Mouse (Mus musculus): ENCODE measurements around the gene Trabd2b. TPM values are rescaled to one million over a fixed set of nuclear protein-coding genes. Genes with fewer than 3 reads are reported as not detected.

Trabd2b gene
- total and polyA plus RNA-seq, 3 experiments: not detected

DNA sequence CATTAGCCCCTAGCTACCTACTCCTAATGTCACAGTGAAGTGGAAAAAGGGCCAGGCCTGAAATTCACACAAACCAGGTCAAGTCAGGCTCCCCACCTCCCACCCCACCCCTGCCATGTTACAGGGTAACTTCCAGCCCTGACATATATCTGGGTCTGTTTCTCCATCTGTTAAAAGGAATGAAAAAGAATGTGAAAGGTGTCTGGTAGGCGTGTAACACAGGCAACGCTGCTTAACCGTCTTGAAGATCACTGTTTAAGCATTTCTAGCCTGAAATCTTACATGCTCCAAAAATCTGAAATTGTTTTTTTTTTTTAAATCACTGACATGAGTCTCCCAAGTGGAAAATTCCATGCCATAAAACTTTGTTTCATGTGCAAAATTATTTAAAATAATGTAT lies 69.8 kb downstream of the Trabd2b start:
- Histone ChIP-seq H3K4me1 (ENCODE audit: control insufficient read depth in 1 of 2, insufficient read depth in 2 of 2, low read length in 2 of 2) (no peaks in the 10 kb centered on the region), H3K27me3 (ENCODE audit: control insufficient read depth in 1 of 2, insufficient read depth in 2 of 2, low read length in 2 of 2) (no peaks in the 10 kb centered on the region), H3K9ac (ENCODE audit: control insufficient read depth, low read depth, low read length, poor library complexity, severe bottlenecking) (no peak overlapping the region), H3K79me2 (ENCODE audit: control insufficient read depth, insufficient read depth, low read length, poor library complexity) (no peaks in the 10 kb centered on the region), H3K4me3 (ENCODE audit: control insufficient read depth in 1 of 2, insufficient read depth in 1 of 2, low read depth in 2 of 2, low read length in 2 of 2) (no peak overlapping the region), H3K36me3 (ENCODE audit: control insufficient read depth in 1 of 2, insufficient read depth in 2 of 2, low read length in 2 of 2) (no peaks in the 10 kb centered on the region), H3K27ac (ENCODE audit: control insufficient read depth, low read depth, low read length) (no peak overlapping the region), H3K9me3 (replicated peaks; ENCODE audit: insufficient read depth, low read length) (no peaks in the 10 kb centered on the region)
- DNase-seq (ENCODE audit: low read depth, low spot score): no peak
- TF ChIP-seq EP300 (IDR thresholded peaks at IDR 0.05; ENCODE audit: low read depth in 1 of 2, low read length in 2 of 2): no peak
- no peak for TF ChIP-seq E2F4 (IDR thresholded peaks at IDR 0.05; ENCODE audit: borderline replicate concordance, low read depth, low read length)
- no peak for TF ChIP-seq MAFK (IDR thresholded peaks at IDR 0.05; ENCODE audit: borderline replicate concordance, low read depth, low read length)
- no peak for TF ChIP-seq ETS1 (IDR thresholded peaks at IDR 0.05; ENCODE audit: low read depth, low read length)
- TF ChIP-seq NRF1 (IDR thresholded peaks at IDR 0.05; ENCODE audit: insufficient read depth, low read depth, low read length, poor library complexity, severe bottlenecking): no peak
- no peak for TF ChIP-seq NELFE (IDR thresholded peaks at IDR 0.05; ENCODE audit: low read depth, low read length)
- no peak for TF ChIP-seq TBP (IDR thresholded peaks at IDR 0.05; ENCODE audit: low read depth, low read length)
- TF ChIP-seq ZC3H11A (IDR thresholded peaks at IDR 0.05; ENCODE audit: low read depth, low read length): no peak
- no peak for TF ChIP-seq MYC (IDR thresholded peaks at IDR 0.05; ENCODE audit: low read depth, low read length)
- no peak for TF ChIP-seq GABPA (IDR thresholded peaks at IDR 0.05; ENCODE audit: low read depth, low read length)
- no peak for TF ChIP-seq CHD2 (IDR thresholded peaks at IDR 0.05; ENCODE audit: low read length)
- no peak for TF ChIP-seq POLR2AphosphoS2 (IDR thresholded peaks at IDR 0.05; ENCODE audit: low read length)
- TF ChIP-seq ZMIZ1 (IDR thresholded peaks at IDR 0.05; ENCODE audit: low read depth, low read length): no peak
- TF ChIP-seq MXI1 (IDR thresholded peaks at IDR 0.05; ENCODE audit: low read depth, low read length): no peak

DNA sequence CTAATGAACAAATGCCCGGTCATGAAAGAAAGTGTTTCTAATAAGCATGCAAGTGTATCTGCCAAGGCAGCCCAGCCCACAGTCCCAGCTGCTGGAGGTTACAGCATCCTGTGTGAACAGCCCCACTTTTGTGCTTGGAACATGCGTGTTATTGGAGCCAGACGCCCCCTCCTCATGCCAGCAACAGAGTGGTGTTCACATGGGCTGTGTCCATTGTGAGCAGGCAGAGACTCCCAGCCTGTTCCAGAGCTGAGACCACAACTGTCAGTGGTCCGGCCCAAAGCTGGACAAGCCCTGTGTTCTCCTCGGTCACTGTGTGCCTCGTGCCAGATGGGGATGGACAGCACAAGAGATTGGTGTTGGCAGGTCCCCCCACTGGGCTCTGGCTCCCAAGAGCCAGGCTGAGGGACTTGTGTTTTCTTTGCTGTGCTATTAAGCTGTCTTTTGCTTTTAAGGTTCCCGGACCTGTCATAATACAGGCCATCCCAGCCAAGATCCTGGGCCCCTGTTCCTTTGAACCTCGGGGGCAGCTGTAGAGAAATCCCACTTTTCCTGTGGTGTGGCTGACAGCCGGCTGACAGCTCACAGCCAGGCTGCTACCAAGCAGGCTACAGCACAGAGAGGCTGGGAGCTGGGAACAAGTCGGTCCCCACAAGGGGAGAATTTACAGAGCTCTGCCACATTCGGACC lies 70.7 kb downstream of the Trabd2b start:
- Histone ChIP-seq H3K36me3 (ENCODE audit: control insufficient read depth in 1 of 2, insufficient read depth in 2 of 2, low read length in 2 of 2) (no peaks in the 10 kb centered on the region), H3K9ac (ENCODE audit: control insufficient read depth, low read depth, low read length, poor library complexity, severe bottlenecking) (no peak overlapping the region), H3K4me3 (ENCODE audit: control insufficient read depth in 1 of 2, insufficient read depth in 1 of 2, low read depth in 2 of 2, low read length in 2 of 2) (no peak overlapping the region), H3K27ac (ENCODE audit: control insufficient read depth, low read depth, low read length) (no peak overlapping the region), H3K4me1 (ENCODE audit: control insufficient read depth in 1 of 2, insufficient read depth in 2 of 2, low read length in 2 of 2) (no peaks in the 10 kb centered on the region), H3K9me3 (replicated peaks; ENCODE audit: insufficient read depth, low read length) (no peaks in the 10 kb centered on the region), H3K27me3 (ENCODE audit: control insufficient read depth in 1 of 2, insufficient read depth in 2 of 2, low read length in 2 of 2) (no peaks in the 10 kb centered on the region), H3K79me2 (ENCODE audit: control insufficient read depth, insufficient read depth, low read length, poor library complexity) (no peaks in the 10 kb centered on the region)
- no peak for DNase-seq (ENCODE audit: low read depth, low spot score)
- TF ChIP-seq ELF1 (IDR thresholded peaks at IDR 0.05; ENCODE audit: low read depth, low read length) (no peak), USF2 (IDR thresholded peaks at IDR 0.05; ENCODE audit: borderline replicate concordance in 1 of 2, insufficient read depth in 1 of 2, low read depth in 1 of 2, low read length in 2 of 2) (no peak), MAX (IDR thresholded peaks at IDR 0.05; ENCODE audit: low read length) (no peak), TCF12 (IDR thresholded peaks at IDR 0.05; ENCODE audit: low read depth, low read length) (no peak), MYC (IDR thresholded peaks at IDR 0.05; ENCODE audit: low read depth, low read length) (no peak), MAFK (IDR thresholded peaks at IDR 0.05; ENCODE audit: borderline replicate concordance, low read depth, low read length) (no peak), RAD21 (IDR thresholded peaks at IDR 0.05; ENCODE audit: low read depth, low read length) (no peak), MAZ (IDR thresholded peaks at IDR 0.05; ENCODE audit: low read depth, low read length) (no peak), SIN3A (IDR thresholded peaks at IDR 0.05; ENCODE audit: low read length) (no peak), ZMIZ1 (IDR thresholded peaks at IDR 0.05; ENCODE audit: low read depth, low read length) (no peak), MYB (IDR thresholded peaks at IDR 0.05; ENCODE audit: low read depth, low read length) (no peak), POLR2A (IDR thresholded peaks at IDR 0.05; ENCODE audit: control insufficient read depth in 1 of 2, insufficient read depth in 1 of 2, low read depth in 1 of 2, low read length in 2 of 2, poor library complexity in 1 of 2) (no peak), ETS1 (IDR thresholded peaks at IDR 0.05; ENCODE audit: low read depth, low read length) (no peak), BHLHE40 (IDR thresholded peaks at IDR 0.05; ENCODE audit: borderline replicate concordance, low read depth, low read length) (no peak), EP300 (IDR thresholded peaks at IDR 0.05; ENCODE audit: low read depth in 1 of 2, low read length in 2 of 2) (no peak), POLR2AphosphoS2 (IDR thresholded peaks at IDR 0.05; ENCODE audit: low read length) (no peak), E2F4 (IDR thresholded peaks at IDR 0.05; ENCODE audit: borderline replicate concordance, low read depth, low read length) (no peak), MXI1 (IDR thresholded peaks at IDR 0.05; ENCODE audit: low read depth, low read length) (no peak)
